Mouse (Mus musculus): ENCODE results near the gene Phactr4. TPM values are rescaled to one million over a fixed set of nuclear protein-coding genes. Genes with fewer than 3 reads are reported as not detected.
A peak's percentile ranks its signal among the peaks of the same experiment; 100 is the strongest.

Phactr4 gene
- polyA plus RNA-seq, 1 experiment from 2014 or later = 22.5 TPM

DNA sequence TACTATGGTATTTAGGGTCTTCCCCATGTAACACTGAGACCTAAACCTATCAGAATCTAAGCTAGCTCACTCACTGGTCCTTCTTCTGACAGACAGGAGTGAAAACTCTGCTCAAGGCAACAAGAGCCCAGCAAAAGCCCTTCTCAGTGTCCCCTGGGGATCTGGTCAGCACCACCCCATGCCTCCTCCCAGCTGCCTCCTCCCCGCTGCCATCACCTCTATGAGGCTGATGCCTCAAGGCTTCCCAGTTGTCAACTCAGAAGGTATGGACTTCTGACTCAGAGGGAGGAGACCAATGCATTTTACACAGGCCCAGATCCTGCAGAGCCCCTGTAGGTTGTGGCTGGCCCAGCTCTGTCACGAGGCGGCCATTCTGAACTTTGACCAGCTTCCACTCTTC, 80.8 kb downstream of the Phactr4 start:
- WGBS = 94% methylated on average over 3 of the region's 3 CpGs
- H3K27me3 ChIP-seq (ENCODE audit: poor library complexity, severe bottlenecking) = no peaks in the 10 kb centered on the region
- H3K36me3 ChIP-seq (replicated peaks) = peaks cover 67% of the 10 kb centered on the region
- no peak overlapping the region for H3K27ac ChIP-seq
- H3K9me3 ChIP-seq = no peaks in the 10 kb centered on the region
- DNase-seq (ENCODE audit: extremely low spot score, low spot score) = no peak
- H3K4me1 ChIP-seq = peaks cover 25% of the 10 kb centered on the region
- H3K4me3 ChIP-seq = no peak overlapping the region

DNA sequence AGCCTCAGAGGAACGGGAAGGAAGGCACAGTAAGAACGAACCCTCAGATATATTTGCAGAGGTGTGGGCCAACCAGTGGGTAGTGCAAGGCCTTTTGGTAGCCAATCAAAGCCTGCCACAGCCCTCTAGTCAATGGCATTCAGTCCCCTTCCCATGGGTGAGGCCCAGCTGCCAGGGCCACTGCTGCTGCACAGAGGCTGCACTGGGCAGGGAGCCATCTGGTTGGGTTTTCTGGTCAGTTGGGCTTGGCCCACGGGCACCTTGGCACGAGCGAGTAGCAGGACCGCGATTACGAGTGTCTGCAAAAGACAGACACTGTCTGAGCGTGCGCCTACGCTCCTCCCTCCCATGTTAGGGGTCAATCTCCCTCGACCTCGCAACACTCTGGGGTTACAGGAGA, 83.3 kb downstream of the Phactr4 start:
- Histone ChIP-seq H3K4me3 (no peak overlapping the region), H3K4me1 (peaks cover 16% of the 10 kb centered on the region), H3K27me3 (ENCODE audit: poor library complexity, severe bottlenecking) (no peaks in the 10 kb centered on the region), H3K36me3 (replicated peaks) (peaks cover 93% of the 10 kb centered on the region), H3K27ac (no peak overlapping the region), H3K9me3 (no peaks in the 10 kb centered on the region)
- WGBS = 95% methylated on average over 13 of the region's 13 CpGs
- no peak for DNase-seq (ENCODE audit: extremely low spot score, low spot score)

- no peak for DNase-seq (ENCODE audit: extremely low spot score, low spot score)
- Histone ChIP-seq H3K27me3 (ENCODE audit: poor library complexity, severe bottlenecking) (no peaks in the 10 kb centered on the region), H3K9me3 (no peaks in the 10 kb centered on the region), H3K27ac (no peak overlapping the region), H3K4me3 (no peak overlapping the region), H3K36me3 (replicated peaks) (peaks cover 74% of the 10 kb centered on the region), H3K4me1 (peaks cover 24% of the 10 kb centered on the region)
- WGBS = 86% methylated on average over 6 of the region's 6 CpGs
Measured at GRCm38 (mm10) chr4:132332880-132333279, 89.4 kb downstream of the Phactr4 start.

DNA sequence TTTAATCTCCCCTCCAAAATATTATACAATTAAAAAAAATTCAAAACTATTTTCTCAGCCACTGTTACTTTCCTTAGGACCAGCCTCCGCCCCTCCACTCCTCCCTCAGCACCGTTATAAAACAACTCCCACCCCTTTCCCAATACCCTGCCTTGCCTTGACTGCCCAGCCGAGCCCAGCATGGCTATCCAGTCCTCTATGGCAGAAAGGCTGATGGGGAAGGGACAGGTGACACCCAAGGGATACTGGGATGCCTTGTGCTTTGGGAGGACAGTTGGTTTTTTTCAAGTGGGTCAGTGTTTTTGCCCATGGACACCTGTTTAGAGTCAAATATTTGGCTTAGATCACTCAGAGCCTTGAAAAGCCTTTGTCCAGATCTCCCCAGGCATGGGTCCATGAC, 90.3 kb downstream of the Phactr4 start:
- 87% methylated on average over 3 of the region's 3 CpGs for WGBS
- Histone ChIP-seq H3K27ac (no peak overlapping the region), H3K4me1 (peaks cover 24% of the 10 kb centered on the region), H3K27me3 (ENCODE audit: poor library complexity, severe bottlenecking) (no peaks in the 10 kb centered on the region), H3K36me3 (replicated peaks) (peaks cover 68% of the 10 kb centered on the region), H3K4me3 (no peak overlapping the region), H3K9me3 (no peaks in the 10 kb centered on the region)
- no peak for DNase-seq (ENCODE audit: extremely low spot score, low spot score)

DNA sequence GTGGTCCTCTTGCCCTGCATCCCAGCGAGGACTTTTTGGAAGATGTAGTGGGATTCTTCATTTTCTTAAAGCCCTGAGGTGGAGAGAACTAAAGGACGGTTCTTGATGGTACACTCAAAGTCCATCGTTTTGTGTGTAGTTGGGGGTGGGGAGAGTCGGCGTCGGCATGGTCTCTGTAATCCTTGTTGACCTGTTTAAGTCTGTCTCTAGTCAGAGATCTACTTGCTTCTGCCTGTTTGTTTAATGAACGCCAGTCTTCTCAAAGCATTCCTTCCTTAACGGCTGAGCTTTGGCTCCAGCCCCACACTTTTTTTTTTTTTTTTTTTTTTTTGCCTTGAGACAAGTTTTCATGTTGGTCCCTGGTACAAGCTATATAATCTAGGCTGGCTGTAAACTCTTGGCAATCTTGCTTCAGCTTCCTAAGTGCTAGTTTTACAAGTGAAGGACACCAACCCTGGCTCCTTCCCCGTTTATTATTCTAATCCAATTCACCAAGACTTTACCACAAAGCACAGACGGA, 92.4 kb downstream of the Phactr4 start:
- 11% methylated on average over 10 of the region's 10 CpGs for WGBS
- Histone ChIP-seq H3K27ac (peak overlapping the region; percentile 94), H3K9me3 (no peaks in the 10 kb centered on the region), H3K4me3 (peak overlapping the region; percentile 81), H3K36me3 (replicated peaks) (peaks cover 62% of the 10 kb centered on the region), H3K4me1 (peaks cover 24% of the 10 kb centered on the region), H3K27me3 (ENCODE audit: poor library complexity, severe bottlenecking) (no peaks in the 10 kb centered on the region)
- no peak for DNase-seq (ENCODE audit: extremely low spot score, low spot score)

- Histone ChIP-seq H3K36me3 (replicated peaks) (peaks cover 62% of the 10 kb centered on the region), H3K4me3 (peak within 1 kb of the TSS; percentile 81), H3K9me3 (no peaks in the 10 kb centered on the region), H3K4me1 (peaks cover 24% of the 10 kb centered on the region), H3K27me3 (ENCODE audit: poor library complexity, severe bottlenecking) (no peaks in the 10 kb centered on the region), H3K27ac (peak within 1 kb of the TSS; percentile 94)
- peak; percentile 93 for DNase-seq (ENCODE audit: extremely low spot score, low spot score)
- under 1% methylated on average over 52 of the region's 52 CpGs for WGBS
Measured at GRCm38 (mm10) chr4:132329115-132329834, 93.0 kb downstream of the Phactr4 start, which contains the start of gene Trnau1ap. Gene Trnau1ap (minus strand): TSS chr4:132329538.

DNA sequence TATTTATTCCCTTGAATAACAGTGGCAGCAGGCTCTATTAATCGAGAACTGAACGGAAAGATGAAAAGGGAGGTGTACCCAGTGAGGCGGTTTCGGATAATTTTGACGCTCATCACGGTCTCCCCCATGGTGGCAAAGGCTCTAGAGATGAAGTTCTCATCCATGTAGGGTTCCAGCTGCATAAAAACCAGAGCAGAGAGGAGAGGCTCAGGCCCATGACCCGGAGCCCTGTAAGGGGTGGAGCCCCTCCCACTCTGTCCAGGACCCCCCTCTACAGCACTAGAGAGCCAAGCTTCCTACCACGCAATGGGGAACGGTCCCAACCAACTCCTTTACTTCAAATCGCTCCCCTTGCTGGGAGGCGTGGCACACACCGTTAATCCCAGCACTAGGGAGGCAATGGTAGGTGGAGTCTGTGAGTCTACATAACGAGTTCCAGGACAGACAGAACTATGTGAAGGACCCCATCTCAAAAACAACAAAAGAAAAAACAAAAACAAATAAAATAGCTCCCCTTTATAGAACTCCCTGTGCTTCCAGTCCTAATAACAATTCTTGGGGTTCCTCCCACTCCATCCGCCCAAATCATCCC, 93.8 kb downstream of the Phactr4 start:
- H3K9me3 ChIP-seq = no peaks in the 10 kb centered on the region
- peak overlapping the region; percentile 81 for H3K4me3 ChIP-seq
- H3K4me1 ChIP-seq = peaks cover 24% of the 10 kb centered on the region
- peaks cover 62% of the 10 kb centered on the region for H3K36me3 ChIP-seq (replicated peaks)
- WGBS = 47% methylated on average over 14 of the region's 14 CpGs
- peak overlapping the region; percentile 94 for H3K27ac ChIP-seq
- H3K27me3 ChIP-seq (ENCODE audit: poor library complexity, severe bottlenecking) = no peaks in the 10 kb centered on the region
- no peak for DNase-seq (ENCODE audit: extremely low spot score, low spot score)

DNA sequence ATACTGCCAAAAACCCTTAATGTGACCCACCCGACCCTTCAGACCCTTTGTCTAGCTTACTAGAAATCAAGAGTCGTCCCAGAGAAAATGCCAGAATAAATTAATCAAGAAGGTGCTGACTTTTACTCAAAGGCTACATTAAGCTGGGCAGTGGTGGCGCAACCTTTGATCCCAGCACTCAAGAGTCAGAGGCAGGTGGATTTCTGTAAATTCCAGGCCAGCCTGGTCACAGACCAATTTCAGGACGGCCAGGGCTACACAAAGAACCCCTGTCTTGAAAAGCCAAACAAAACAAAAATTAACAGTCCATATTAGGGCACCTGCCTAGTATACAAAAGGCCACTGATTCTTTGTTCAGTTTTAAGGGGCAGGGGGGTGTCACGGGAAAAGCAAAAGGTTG, 95.8 kb downstream of the Phactr4 start:
- H3K27me3 ChIP-seq (ENCODE audit: poor library complexity, severe bottlenecking) = no peaks in the 10 kb centered on the region
- no peaks in the 10 kb centered on the region for H3K9me3 ChIP-seq
- WGBS = 88% methylated on average over 5 of the region's 5 CpGs
- DNase-seq (ENCODE audit: extremely low spot score, low spot score) = no peak
- peaks cover 61% of the 10 kb centered on the region for H3K36me3 ChIP-seq (replicated peaks)
- no peak overlapping the region for H3K27ac ChIP-seq
- H3K4me1 ChIP-seq = peaks cover 24% of the 10 kb centered on the region
- no peak overlapping the region for H3K4me3 ChIP-seq

DNA sequence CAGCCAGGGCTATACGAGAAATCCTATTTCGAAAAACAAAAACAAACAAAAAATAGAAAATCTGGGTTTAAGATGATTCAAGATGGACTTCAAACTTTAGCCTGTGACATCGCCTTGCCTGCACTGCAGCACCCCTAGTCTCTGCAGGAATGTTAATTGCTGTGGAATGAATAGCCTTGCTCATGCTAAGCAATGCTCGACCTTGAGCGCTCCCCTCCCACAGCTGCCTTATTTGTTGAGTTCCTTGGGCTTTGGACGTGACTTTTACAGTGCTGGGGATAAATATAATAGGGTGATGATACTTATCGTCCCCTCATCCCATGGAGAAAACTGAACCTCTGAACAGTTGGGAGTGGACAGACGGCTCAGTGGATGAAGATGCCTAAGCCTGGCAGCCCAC, 106.6 kb downstream of the Phactr4 start:
- Histone ChIP-seq H3K27me3 (ENCODE audit: poor library complexity, severe bottlenecking) (no peaks in the 10 kb centered on the region), H3K27ac (no peak overlapping the region), H3K4me1 (no peaks in the 10 kb centered on the region), H3K9me3 (no peaks in the 10 kb centered on the region), H3K36me3 (replicated peaks) (peaks cover 94% of the 10 kb centered on the region), H3K4me3 (no peak overlapping the region)
- 91% methylated on average over 8 of the region's 8 CpGs for WGBS
- DNase-seq (ENCODE audit: extremely low spot score, low spot score) = no peak

DNA sequence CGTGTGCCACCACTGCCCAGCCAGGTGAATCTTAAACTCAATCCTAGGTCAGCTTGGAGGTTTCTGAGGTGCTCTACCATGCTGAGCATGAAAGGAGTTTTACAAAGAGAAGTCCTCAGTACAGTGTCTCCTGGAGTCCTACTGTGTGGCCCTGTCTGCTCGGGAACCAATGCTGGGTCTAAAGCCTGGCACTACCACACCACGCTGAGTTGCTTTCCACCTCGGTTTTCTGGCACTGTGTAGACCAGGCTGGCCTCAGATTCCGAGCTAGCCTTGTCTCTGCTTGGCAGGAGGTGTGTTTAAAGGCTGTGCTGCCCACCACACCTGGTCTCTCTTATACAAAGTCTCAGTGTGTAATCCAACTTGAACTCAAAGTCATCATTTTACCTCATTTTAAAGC, 109.7 kb downstream of the Phactr4 start:
- H3K36me3 ChIP-seq (replicated peaks) = peaks cover 82% of the 10 kb centered on the region
- peaks cover 15% of the 10 kb centered on the region for H3K4me1 ChIP-seq
- no peak overlapping the region for H3K27ac ChIP-seq
- no peak overlapping the region for H3K4me3 ChIP-seq
- 93% methylated on average over 5 of the region's 5 CpGs for WGBS
- DNase-seq (ENCODE audit: extremely low spot score, low spot score) = no peak
- H3K27me3 ChIP-seq (ENCODE audit: poor library complexity, severe bottlenecking) = no peaks in the 10 kb centered on the region
- H3K9me3 ChIP-seq = no peaks in the 10 kb centered on the region

DNA sequence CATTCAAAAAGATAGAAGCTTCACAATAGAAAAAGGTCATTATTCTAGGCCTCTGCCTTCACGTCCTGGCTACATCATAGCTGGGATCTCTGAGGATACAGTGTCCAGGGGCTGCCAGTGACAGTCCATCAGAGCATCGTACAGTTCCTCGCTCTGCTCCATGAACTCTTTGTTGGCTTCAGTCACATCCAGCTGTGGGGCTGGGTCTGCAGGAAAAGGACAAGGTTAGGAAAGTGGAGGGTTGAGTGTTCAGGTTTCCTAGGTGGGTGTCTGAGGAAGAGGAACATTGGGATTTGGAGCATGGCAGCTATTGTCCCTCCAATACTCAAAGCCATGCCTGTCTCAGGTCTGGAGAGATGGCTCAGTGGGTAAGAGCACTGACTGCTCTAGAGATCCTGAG, 110.5 kb downstream of the Phactr4 start:
- H3K9me3 ChIP-seq = no peaks in the 10 kb centered on the region
- H3K36me3 ChIP-seq (replicated peaks) = peaks cover 74% of the 10 kb centered on the region
- DNase-seq (ENCODE audit: extremely low spot score, low spot score) = no peak
- 50% methylated on average over 3 of the region's 3 CpGs for WGBS
- no peak overlapping the region for H3K27ac ChIP-seq
- peaks cover 15% of the 10 kb centered on the region for H3K4me1 ChIP-seq
- H3K4me3 ChIP-seq = no peak overlapping the region
- no peaks in the 10 kb centered on the region for H3K27me3 ChIP-seq (ENCODE audit: poor library complexity, severe bottlenecking)

GRCm38 (mm10) chr4:132311209-132311608, 111.1 kb downstream of the Phactr4 start:
- H3K4me1 ChIP-seq = peaks cover 15% of the 10 kb centered on the region
- WGBS = 27% methylated on average over 1 of the region's 1 CpGs
- no peak overlapping the region for H3K27ac ChIP-seq
- DNase-seq (ENCODE audit: extremely low spot score, low spot score) = no peak
- no peaks in the 10 kb centered on the region for H3K9me3 ChIP-seq
- no peaks in the 10 kb centered on the region for H3K27me3 ChIP-seq (ENCODE audit: poor library complexity, severe bottlenecking)
- H3K4me3 ChIP-seq = no peak overlapping the region
- peaks cover 68% of the 10 kb centered on the region for H3K36me3 ChIP-seq (replicated peaks)

DNA sequence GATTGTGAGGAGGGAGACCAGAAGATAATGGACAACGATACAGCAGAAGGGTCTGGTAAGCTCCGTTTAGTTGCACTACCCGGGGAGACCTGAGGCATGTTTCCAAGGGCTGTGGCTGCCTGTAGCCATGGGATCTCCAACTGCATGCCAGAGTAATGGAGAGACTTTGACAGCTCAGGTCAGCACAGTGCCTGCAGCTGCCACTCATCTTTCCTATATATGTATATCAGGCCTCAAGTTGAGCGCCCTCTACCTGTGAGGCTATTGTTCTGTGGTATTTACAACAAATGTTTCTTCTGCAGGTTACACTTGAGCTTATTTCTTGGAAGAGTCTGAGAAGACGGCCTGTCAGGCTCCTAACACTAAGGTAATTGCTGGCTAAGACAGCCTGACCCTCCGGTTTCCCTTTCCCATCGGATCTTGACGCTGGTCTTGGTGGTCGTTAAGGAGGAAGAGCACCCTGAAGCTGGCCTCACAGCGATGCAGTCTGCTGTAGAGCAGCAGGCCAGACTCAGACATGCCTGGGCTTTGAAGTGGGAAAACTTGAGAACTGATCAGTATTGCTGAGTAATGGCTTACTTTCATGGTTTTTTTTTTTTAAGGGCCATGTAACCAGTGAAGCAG, 112.3 kb downstream of the Phactr4 start:
- Histone ChIP-seq H3K9me3 (no peaks in the 10 kb centered on the region), H3K27ac (peak overlapping the region; percentile 95), H3K36me3 (replicated peaks) (peaks cover 59% of the 10 kb centered on the region)

More for the DNA sequence above, 112.3 kb downstream of the Phactr4 start:
- Histone ChIP-seq H3K4me3 (peak overlapping the region; percentile 89), H3K27me3 (ENCODE audit: poor library complexity, severe bottlenecking) (no peaks in the 10 kb centered on the region), H3K4me1 (peaks cover 15% of the 10 kb centered on the region)
- WGBS = 39% methylated on average over 10 of the region's 10 CpGs
- DNase-seq (ENCODE audit: extremely low spot score, low spot score) = peak; percentile 39

All from forebrain, embryonic 10.5 days (tissue).